Mouse (Mus musculus) G1E (cell line): ENCODE measurements around the gene Plce1. TPM values are rescaled to one million over a fixed set of nuclear protein-coding genes. Genes with fewer than 3 reads are reported as not detected.
"Not testable (repeated sequence)": the region's sequence is repeated elsewhere in the genome, so short reads cannot be mapped to it uniquely, and the experiment has no call there.

Experiments used
- ATAC-seq: 2 replicates; pipeline ENCODE4 v1.8.0; 2016; ENCODE audit warnings: mild to moderate bottlenecking; ENCODE audit not compliant: insufficient number of reproducible peaks, poor library complexity, low FRiP score, severe bottlenecking; ENCODE audit errors: extremely low read depth
- DNase-seq: peaks from one replicate; pipeline ENCODE4 v3.0.0; 2012; ENCODE audit warnings: low spot score
- H3K27me3 ChIP-seq: 2 replicates; pipeline ENCODE4 v1.6.1; 2012; ENCODE audit warnings: mild to moderate bottlenecking, low read length, inconsistent platforms; ENCODE audit not compliant: insufficient read depth
- H3K36me3 ChIP-seq: replicated peaks from 2 replicates; pipeline ENCODE3; 2012; ENCODE audit warnings: mild to moderate bottlenecking, inconsistent platforms
- H3K4me1 ChIP-seq: 2 replicates; pipeline ENCODE4 v1.6.1; 2012; ENCODE audit warnings: low read depth, low read length, inconsistent platforms, mixed read lengths; ENCODE audit not compliant: insufficient read depth
- H3K4me3 ChIP-seq: 2 replicates; pipeline ENCODE4 v1.5.1; 2012; ENCODE audit warnings: low read depth, mild to moderate bottlenecking, inconsistent platforms, low read length, moderate library complexity, mixed read lengths
- H3K9me3 ChIP-seq: replicated peaks from 2 replicates; pipeline ENCODE4 v1.6.1; 2012; ENCODE audit warnings: inconsistent platforms
- CTCF ChIP-seq: IDR thresholded peaks from 2 replicates; pipeline ENCODE4 v1.5.1; 2012; ENCODE audit warnings: low read depth, low read length, inconsistent platforms, mixed read lengths
- GATA1 ChIP-seq: IDR thresholded peaks from 2 replicates; pipeline ENCODE4 v1.6.1; 2012; ENCODE audit warnings: borderline replicate concordance, low read length, inconsistent platforms, mixed read lengths
- GATA2 ChIP-seq: IDR thresholded peaks from 2 replicates; pipeline ENCODE4 v1.6.1; 2012; ENCODE audit warnings: low read depth, low read length, inconsistent platforms, borderline replicate concordance
- POLR2AphosphoS5 ChIP-seq: IDR thresholded peaks from 2 replicates; pipeline ENCODE4 v1.6.1; 2012; ENCODE audit warnings: low read depth, low read length, inconsistent platforms; ENCODE audit not compliant: insufficient replicate concordance
- TAL1 ChIP-seq: conservative IDR thresholded peaks from 2 replicates; pipeline ENCODE4 v1.6.1; 2012; ENCODE audit warnings: low read depth, low read length, inconsistent platforms, mixed read lengths
- polyA plus RNA-seq: library from polyadenylated mRNA; stranded (reverse); fragments of >175 nt; gene quantifications from 2 replicates; pipeline ENCODE4 v1.2.3, GENCODE M21; 2012
- total RNA-seq, 2 experiments: library from RNA; stranded (forward) in 1 of 2; stranded (reverse) in 1 of 2; fragments of 200-1000 nt in 1 of 2; fragments of >200 nt in 1 of 2; fragmentation: Nextera tagmentation in 1 of 2; gene quantifications; 2 replicates each; pipeline ENCODE4 v1.2.3; 2014 to 2017

Gene Plce1
- total and polyA plus RNA-seq, 3 experiments, result 0.16 TPM; not detected in 2

- H3K4me1 ChIP-seq, result no peaks in the 10 kb centered on the region
- no peaks in the 10 kb centered on the region for H3K36me3 ChIP-seq
- H3K9me3 ChIP-seq, result no peaks in the 10 kb centered on the region
- H3K4me3 ChIP-seq, result no peak overlapping the region
- H3K27me3 ChIP-seq, result peaks cover 3% of the 10 kb centered on the region; the same call in 1 of the 2 replicates
- ATAC-seq (no peak), DNase-seq (no peak)
- TF ChIP-seq CTCF (no peak), POLR2AphosphoS5 (no peak), TAL1 (no peak), GATA2 (no peak), GATA1 (no peak)
Observed at GRCm38 (mm10) chr19:38633306-38633705, 152.4 kb downstream of the Plce1 start.

GRCm38 (mm10) chr19:38639050-38639449 lies 158.1 kb downstream of the Plce1 start:
- TF ChIP-seq POLR2AphosphoS5, result no peak
- TF ChIP-seq TAL1, result no peak
- no peak for TF ChIP-seq CTCF
- no peak for TF ChIP-seq GATA1
- no peak for TF ChIP-seq GATA2
- Histone ChIP-seq H3K9me3 (no peaks in the 10 kb centered on the region), H3K4me1 (no peaks in the 10 kb centered on the region), H3K27me3 (no peaks in the 10 kb centered on the region), H3K4me3 (no peak overlapping the region), H3K36me3 (no peaks in the 10 kb centered on the region)
- ATAC-seq (no peak), DNase-seq (no peak)

- H3K27me3 ChIP-seq, result no peaks in the 10 kb centered on the region
- no peaks in the 10 kb centered on the region for H3K9me3 ChIP-seq
- H3K4me1 ChIP-seq, result no peaks in the 10 kb centered on the region
- DNase-seq (no peak), ATAC-seq (no peak)
- H3K4me3 ChIP-seq, result no peak overlapping the region
- H3K36me3 ChIP-seq, result no peaks in the 10 kb centered on the region
- no peak for TF ChIP-seq GATA2
- no peak for TF ChIP-seq GATA1
- no peak for TF ChIP-seq POLR2AphosphoS5
- no peak for TF ChIP-seq TAL1
- no peak for TF ChIP-seq CTCF
Observed at GRCm38 (mm10) chr19:38639805-38640204, 158.9 kb downstream of the Plce1 start.

- DNase-seq, H3K4me3 ChIP-seq, ATAC-seq, H3K27me3 ChIP-seq, H3K4me1 ChIP-seq, H3K36me3 ChIP-seq, H3K9me3 ChIP-seq: not testable (repeated sequence)
Observed at GRCm38 (mm10) chr19:38642515-38642914, 161.6 kb downstream of the Plce1 start.

GRCm38 (mm10) chr19:38644871-38645595 lies 164.1 kb downstream of the Plce1 start:
- ATAC-seq (no peak), DNase-seq (no peak)
- Histone ChIP-seq H3K4me3 (no peak overlapping the region), H3K4me1 (no peaks in the 10 kb centered on the region), H3K36me3 (no peaks in the 10 kb centered on the region), H3K9me3 (no peaks in the 10 kb centered on the region), H3K27me3 (no peaks in the 10 kb centered on the region)
- TF ChIP-seq CTCF (no peak), GATA1 (no peak), GATA2 (no peak), TAL1 (no peak), POLR2AphosphoS5 (no peak)

GRCm38 (mm10) chr19:38657980-38658379 lies 177.1 kb downstream of the Plce1 start:
- ATAC-seq, result no peak
- Histone ChIP-seq H3K36me3 (no peaks in the 10 kb centered on the region), H3K9me3 (no peaks in the 10 kb centered on the region), H3K4me1 (no peaks in the 10 kb centered on the region), H3K4me3 (no peak overlapping the region), H3K27me3 (0 out of 2 replicates have a peak, but pooled peaks cover 3% of the 10 kb centered on the region)
- DNase-seq, result no peak
- TF ChIP-seq GATA1 (no peak), TAL1 (no peak)

- Histone ChIP-seq H3K27me3 (peaks cover 6% of the 10 kb centered on the region; the same call in 1 of the 2 replicates), H3K4me3 (no peak overlapping the region), H3K9me3 (no peaks in the 10 kb centered on the region), H3K4me1 (no peaks in the 10 kb centered on the region), H3K36me3 (no peaks in the 10 kb centered on the region)
- no peak for TF ChIP-seq GATA1
- no peak for TF ChIP-seq CTCF
- no peak for TF ChIP-seq TAL1
- no peak for TF ChIP-seq GATA2
- no peak for TF ChIP-seq POLR2AphosphoS5
- ATAC-seq (no peak), DNase-seq (no peak)
Observed at GRCm38 (mm10) chr19:38665398-38665797, 184.5 kb downstream of the Plce1 start.
